Mouse (Mus musculus) neural tube, embryonic 13.5 days (tissue): ENCODE data around the gene Slc38a2. TPM values are rescaled to one million over a fixed set of nuclear protein-coding genes. Genes with fewer than 3 reads are reported as not detected.

ENCODE experiments used
- ATAC-seq: fragments of 200-750 bp; cut with Nextera tagmentation; 2 replicates; pipeline ENCODE4 v1.8.0; 2017; ENCODE audit warnings: low read depth, mild to moderate bottlenecking, moderate TSS enrichment, moderate library complexity
- H3K27ac ChIP-seq: fragments of 300-500 bp; sonication (generic); replicated peaks from 2 replicates; pipeline ENCODE4 v1.5.1; 2015; ENCODE audit warnings: moderate library complexity, mild to moderate bottlenecking, inconsistent platforms
- H3K27me3 ChIP-seq: fragments of 300-500 bp; sonication (generic); 2 replicates; pipeline ENCODE4 v1.6.1; 2015; ENCODE audit warnings: mild to moderate bottlenecking, inconsistent platforms
- H3K36me3 ChIP-seq: fragments of 300-500 bp; sonication (generic); 2 replicates; pipeline ENCODE4 v1.6.1; 2015; ENCODE audit warnings: mild to moderate bottlenecking, inconsistent platforms
- H3K4me1 ChIP-seq: fragments of 300-500 bp; sonication (generic); replicated peaks from 2 replicates; pipeline ENCODE4 v1.6.1; 2015; ENCODE audit warnings: inconsistent platforms
- H3K4me2 ChIP-seq: fragments of 300-500 bp; sonication (generic); 2 replicates; pipeline ENCODE4 v1.6.1; 2015; ENCODE audit warnings: inconsistent platforms, mild to moderate bottlenecking, moderate library complexity
- H3K4me3 ChIP-seq: fragments of 300-500 bp; sonication (generic); 2 replicates; pipeline ENCODE4 v1.5.1; 2015; ENCODE audit warnings: mild to moderate bottlenecking, inconsistent platforms
- H3K9ac ChIP-seq: fragments of 300-500 bp; sonication (generic); 2 replicates; pipeline ENCODE4 v1.6.1; 2015; ENCODE audit warnings: moderate library complexity, mild to moderate bottlenecking, inconsistent platforms
- H3K9me3 ChIP-seq: fragments of 300-500 bp; sonication (generic); 2 replicates; pipeline ENCODE4 v1.6.1; 2016; ENCODE audit warnings: inconsistent platforms
- WGBS: fragments of 180-500 bp; shearing (Covaris S2); methylation state at CpG from one replicate; pipeline ENCODE4 v1.1.7; 2015; 5-methylcytosine and 5-hydroxymethylcytosine counted together
- polyA plus RNA-seq: library from polyadenylated mRNA; unstranded; fragments of >200 nt; fragmentation: Nextera tagmentation; extraction: Ambion mirVana; gene quantifications from 2 replicates; pipeline ENCODE4 v1.2.1, GENCODE M21; 2015

Slc38a2 gene
- polyA plus RNA-seq, 1 experiment from 2014 or later, result 118 TPM

DNA sequence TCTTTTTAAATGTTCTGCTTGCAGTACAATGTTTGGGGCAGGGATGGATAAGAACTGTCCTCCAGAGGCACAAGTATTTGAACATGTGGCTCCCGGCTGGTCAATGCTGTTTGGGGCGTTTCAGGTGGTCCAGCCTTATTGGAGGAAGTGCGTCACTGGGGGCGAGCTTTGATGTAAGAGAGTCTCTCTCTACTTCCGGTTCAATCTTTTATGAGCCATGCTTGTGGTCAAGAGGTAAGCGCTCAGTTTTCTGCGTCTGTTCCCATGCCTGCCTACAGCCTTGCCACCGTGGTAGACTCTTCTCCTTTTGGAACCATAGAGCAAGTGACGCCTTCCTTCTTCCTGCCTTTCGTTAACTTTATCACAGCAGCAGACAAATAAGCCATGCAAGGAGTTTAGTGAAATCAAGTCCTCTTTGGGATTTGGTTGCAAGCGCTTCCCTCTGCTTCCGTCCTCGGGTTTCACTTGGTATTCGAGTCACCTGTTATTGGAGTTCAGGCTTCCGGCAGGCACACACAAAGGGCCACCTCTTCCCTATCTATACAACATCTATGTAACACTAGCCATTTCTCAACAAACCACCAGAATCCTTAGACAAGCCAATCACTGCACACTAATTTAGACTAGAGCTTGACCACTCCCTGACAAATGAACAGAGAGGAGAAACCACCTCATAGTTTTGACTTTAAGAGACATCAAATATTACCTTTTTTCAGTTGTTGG lies 37.3 kb upstream of the Slc38a2 start:
- H3K9me3 ChIP-seq, result no peaks in the 10 kb centered on the region
- 83% methylated on average over 15 of the region's 15 CpGs for WGBS
- H3K4me2 ChIP-seq, result no peak overlapping the region
- no peaks in the 10 kb centered on the region for H3K4me1 ChIP-seq
- H3K27me3 ChIP-seq, result no peaks in the 10 kb centered on the region
- H3K4me3 ChIP-seq, result no peak overlapping the region
- ATAC-seq, result no peak
- no peak overlapping the region for H3K27ac ChIP-seq
- no peaks in the 10 kb centered on the region for H3K36me3 ChIP-seq
- no peak overlapping the region for H3K9ac ChIP-seq

DNA sequence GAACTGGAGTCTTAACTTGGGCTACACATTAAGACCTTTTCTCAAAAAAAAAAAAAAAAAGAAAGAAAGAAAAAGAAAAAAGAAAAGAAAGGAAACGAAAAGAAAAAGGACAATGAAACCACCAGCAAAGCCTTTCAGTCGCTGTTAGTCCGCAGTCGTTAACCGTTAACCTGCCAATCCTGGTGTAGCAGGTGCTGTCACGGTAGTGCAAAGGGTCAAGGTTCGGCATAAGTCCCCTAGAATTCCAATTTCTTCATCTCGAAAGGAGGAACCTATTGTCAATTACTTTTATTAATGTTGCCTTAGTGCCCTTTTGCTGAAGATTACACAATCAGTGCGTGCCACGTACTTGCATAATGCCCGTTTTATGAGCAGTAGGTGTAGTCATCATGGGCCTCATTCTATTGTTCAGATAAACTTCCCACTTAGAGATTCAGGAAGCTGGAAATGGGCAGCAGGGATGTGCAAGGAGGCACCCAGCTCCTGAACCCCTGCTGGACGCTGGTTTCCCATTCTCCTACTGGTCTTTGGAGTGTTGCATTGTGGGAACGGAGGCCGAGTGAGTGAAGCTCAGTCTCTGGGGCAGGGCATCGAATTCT lies 36.1 kb upstream of the Slc38a2 start:
- Histone ChIP-seq H3K36me3 (no peaks in the 10 kb centered on the region), H3K27me3 (no peaks in the 10 kb centered on the region), H3K9me3 (no peaks in the 10 kb centered on the region), H3K4me3 (no peak overlapping the region), H3K27ac (no peak overlapping the region), H3K9ac (no peak overlapping the region), H3K4me1 (no peaks in the 10 kb centered on the region), H3K4me2 (no peak overlapping the region)
- no peak for ATAC-seq
- WGBS, result 79% methylated on average over 15 of the region's 15 CpGs

DNA sequence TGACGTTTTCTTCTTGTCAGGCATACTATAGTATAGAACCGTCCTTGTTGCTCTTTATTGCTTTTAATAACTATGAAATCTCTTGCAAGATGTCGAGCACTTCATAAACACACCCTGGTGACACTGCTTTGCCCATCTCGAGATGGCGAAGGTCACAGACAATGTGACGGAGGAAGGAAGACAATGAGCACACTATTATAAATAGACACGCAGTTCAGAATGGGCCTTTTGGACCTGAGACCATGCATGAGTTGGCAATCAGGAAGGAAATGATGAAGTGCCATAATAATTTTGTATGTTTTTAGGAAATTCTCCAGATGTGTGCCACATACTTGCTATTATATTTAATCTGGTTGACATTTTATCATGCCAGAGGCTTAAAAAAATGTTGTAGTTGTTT lies 34.9 kb upstream of the Slc38a2 start:
- Histone ChIP-seq H3K4me3 (no peak overlapping the region), H3K4me2 (no peak overlapping the region), H3K27me3 (no peaks in the 10 kb centered on the region), H3K9ac (no peak overlapping the region), H3K9me3 (no peaks in the 10 kb centered on the region), H3K4me1 (no peaks in the 10 kb centered on the region), H3K27ac (0 out of 2 replicates have a peak overlapping the region, but pooled peaks have one; percentile 7), H3K36me3 (no peaks in the 10 kb centered on the region)
- no peak for ATAC-seq
- WGBS, result 51% methylated on average over 7 of the region's 7 CpGs

DNA sequence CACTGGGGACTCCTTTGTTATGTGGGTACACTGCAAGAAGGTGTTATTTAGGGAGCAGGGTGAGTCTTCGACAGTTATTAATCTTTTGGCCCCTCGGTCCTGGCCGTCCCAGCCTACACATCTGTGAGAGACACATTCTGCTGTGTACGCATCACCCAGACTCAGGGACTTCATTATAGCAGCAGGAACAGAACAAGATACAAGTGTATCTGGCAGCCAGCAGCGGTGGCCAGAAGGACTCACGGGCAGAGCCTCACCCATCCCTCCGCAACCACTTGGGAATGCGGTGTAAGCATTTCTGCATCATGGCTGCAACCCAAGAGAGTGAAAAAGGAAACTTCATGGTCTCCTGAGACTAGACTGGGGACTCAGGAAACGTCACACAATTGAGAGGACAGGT lies 30.9 kb upstream of the Slc38a2 start:
- Histone ChIP-seq H3K9me3 (no peaks in the 10 kb centered on the region), H3K4me1 (no peaks in the 10 kb centered on the region), H3K27ac (no peak overlapping the region), H3K27me3 (no peaks in the 10 kb centered on the region), H3K4me3 (no peak overlapping the region), H3K9ac (no peak overlapping the region), H3K36me3 (no peaks in the 10 kb centered on the region), H3K4me2 (no peak overlapping the region)
- ATAC-seq, result no peak
- WGBS, result 82% methylated on average over 9 of the region's 9 CpGs

DNA sequence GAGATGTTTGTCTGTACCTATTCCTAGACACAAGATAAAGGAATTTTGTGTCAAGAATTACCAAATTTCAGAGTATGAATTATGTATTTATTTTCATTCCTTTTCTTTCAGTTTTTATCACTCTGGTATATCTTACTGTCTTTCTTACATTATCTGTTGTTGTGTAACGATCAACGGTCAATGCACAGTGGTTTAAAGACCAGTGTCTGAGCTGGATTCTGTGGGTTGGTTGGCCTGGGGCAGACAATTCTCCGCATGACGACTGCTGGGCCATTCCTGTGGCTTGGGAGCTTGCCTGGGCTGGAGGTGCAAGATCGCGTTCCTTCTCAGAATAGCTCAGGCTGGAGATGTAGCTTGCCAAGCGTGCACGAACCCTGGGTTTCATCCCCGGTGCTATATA lies 30.3 kb upstream of the Slc38a2 start:
- no peak for ATAC-seq
- no peaks in the 10 kb centered on the region for H3K36me3 ChIP-seq
- H3K27me3 ChIP-seq, result no peaks in the 10 kb centered on the region
- 90% methylated on average over 9 of the region's 9 CpGs for WGBS
- no peak overlapping the region for H3K27ac ChIP-seq
- no peak overlapping the region for H3K4me3 ChIP-seq
- no peaks in the 10 kb centered on the region for H3K9me3 ChIP-seq
- no peak overlapping the region for H3K9ac ChIP-seq
- no peak overlapping the region for H3K4me2 ChIP-seq
- no peaks in the 10 kb centered on the region for H3K4me1 ChIP-seq

DNA sequence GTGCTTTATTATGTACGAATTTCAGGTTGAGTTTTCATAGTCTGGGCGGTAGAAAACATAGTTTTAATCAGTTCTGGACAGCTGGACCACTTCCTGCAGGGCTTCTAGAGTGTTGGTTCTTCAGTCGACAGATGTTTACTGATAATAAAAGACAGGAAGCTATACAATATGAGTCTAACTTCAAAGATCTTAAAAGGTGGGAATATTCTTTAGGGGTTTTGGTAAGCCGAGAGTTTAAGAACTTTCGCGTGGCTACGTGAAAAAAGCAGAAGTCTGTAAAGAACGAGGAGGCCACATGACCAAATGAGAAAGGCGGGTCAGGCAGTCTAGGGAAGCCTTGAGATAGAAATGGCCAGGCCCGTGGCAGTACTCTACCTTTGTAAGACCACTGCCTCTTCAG lies 29.5 kb upstream of the Slc38a2 start:
- Histone ChIP-seq H3K27me3 (no peaks in the 10 kb centered on the region), H3K36me3 (no peaks in the 10 kb centered on the region), H3K4me2 (no peak overlapping the region), H3K9me3 (no peaks in the 10 kb centered on the region), H3K4me1 (no peaks in the 10 kb centered on the region), H3K4me3 (no peak overlapping the region), H3K9ac (no peak overlapping the region), H3K27ac (no peak overlapping the region)
- WGBS, result 81% methylated on average over 10 of the region's 10 CpGs
- no peak for ATAC-seq

DNA sequence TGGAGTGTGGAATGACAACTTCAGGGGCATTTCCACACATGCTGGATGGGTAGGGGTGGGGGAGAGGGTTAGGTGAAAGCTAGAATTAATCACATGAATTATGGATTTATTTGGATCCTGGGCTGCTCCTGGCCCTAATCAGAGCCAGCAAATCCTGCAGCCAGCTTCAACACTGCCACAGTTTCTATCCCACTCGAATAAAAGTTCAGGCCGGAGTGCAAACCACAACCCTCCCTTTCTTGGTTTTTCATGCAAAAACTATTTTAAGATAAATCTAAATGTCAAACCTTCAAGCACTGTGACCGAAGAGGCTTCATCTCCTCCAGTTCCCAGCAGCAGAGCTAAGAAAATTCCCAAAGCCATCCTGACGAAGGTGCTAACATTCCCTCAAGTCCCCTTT lies 28.8 kb upstream of the Slc38a2 start:
- Histone ChIP-seq H3K9ac (no peak overlapping the region), H3K27me3 (no peaks in the 10 kb centered on the region), H3K9me3 (no peaks in the 10 kb centered on the region), H3K4me1 (no peaks in the 10 kb centered on the region), H3K36me3 (no peaks in the 10 kb centered on the region), H3K27ac (0 out of 2 replicates have a peak overlapping the region, but pooled peaks have one; percentile 38), H3K4me2 (no peak overlapping the region), H3K4me3 (no peak overlapping the region)
- no peak for ATAC-seq
- WGBS, result 78% methylated on average over 4 of the region's 4 CpGs

DNA sequence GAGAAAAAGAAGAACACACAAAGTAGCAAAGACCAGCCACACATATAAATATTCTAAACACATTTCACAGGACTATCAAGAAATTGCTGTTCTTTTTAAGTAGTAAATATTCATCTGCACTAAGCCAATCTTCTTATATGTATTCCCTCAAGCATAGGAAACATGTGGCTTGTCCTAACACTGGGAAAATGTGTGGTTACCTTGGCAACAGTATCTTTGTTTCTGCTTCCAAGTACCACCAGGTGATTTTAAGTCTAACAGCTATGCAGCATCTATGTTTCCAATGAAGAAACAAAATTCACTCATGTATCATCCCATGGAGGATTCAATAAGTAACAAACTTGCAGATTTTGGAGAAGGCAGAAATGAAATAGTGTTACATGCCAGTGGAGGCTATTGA lies 25.0 kb upstream of the Slc38a2 start:
- no peak overlapping the region for H3K4me3 ChIP-seq
- no peak overlapping the region for H3K27ac ChIP-seq
- H3K9ac ChIP-seq, result no peak overlapping the region
- no peaks in the 10 kb centered on the region for H3K36me3 ChIP-seq
- ATAC-seq, result no peak
- H3K9me3 ChIP-seq, result no peaks in the 10 kb centered on the region
- no peaks in the 10 kb centered on the region for H3K4me1 ChIP-seq
- H3K27me3 ChIP-seq, result no peaks in the 10 kb centered on the region
- no peak overlapping the region for H3K4me2 ChIP-seq

DNA sequence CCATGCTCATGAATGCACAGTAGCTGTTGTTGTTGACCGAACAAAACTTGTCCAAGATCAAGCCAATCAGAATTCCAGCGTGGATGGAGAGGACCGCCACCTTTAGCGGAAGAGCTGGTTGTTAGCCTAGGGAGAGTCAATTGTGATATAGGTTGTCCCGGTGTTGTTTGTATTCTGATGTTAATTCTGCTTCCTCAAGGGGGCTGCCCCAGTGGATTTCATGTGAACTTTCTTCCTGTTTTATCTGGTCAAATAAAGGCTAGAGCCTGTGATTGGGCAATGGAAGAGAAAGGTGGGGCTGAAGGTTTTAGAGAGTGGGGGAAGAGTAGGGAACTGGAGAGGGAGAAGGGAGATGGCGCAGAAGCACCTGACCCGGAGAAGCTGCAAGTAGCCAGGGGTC lies 22.7 kb upstream of the Slc38a2 start:
- 71% methylated on average over 7 of the region's 7 CpGs for WGBS
- Histone ChIP-seq H3K4me3 (no peak overlapping the region), H3K4me2 (no peak overlapping the region)

DNA sequence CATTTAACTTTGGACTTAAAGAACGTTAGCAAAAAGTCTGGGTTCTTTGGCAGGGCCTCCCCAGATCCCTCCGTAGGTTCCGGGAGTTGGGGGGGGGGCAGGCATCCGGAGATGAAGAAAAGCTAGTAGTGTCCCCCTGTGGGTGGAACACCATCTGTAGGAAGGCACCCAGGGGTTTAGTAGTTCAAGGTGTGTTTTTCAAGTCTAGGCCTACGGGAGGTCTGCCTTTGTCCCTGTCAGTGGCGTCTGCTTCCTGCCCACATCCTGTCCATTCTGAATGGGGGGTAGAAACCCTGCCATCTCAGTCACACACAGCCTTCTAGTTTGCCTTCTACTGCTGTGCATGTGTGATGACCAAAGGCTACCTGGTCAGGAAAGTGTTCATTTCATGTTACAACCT lies 20.6 kb upstream of the Slc38a2 start:
- Histone ChIP-seq H3K9ac (no peak overlapping the region), H3K36me3 (no peaks in the 10 kb centered on the region), H3K9me3 (no peaks in the 10 kb centered on the region), H3K4me2 (no peak overlapping the region), H3K4me1 (no peaks in the 10 kb centered on the region), H3K27ac (no peak overlapping the region), H3K27me3 (no peaks in the 10 kb centered on the region), H3K4me3 (no peak overlapping the region)
- no peak for ATAC-seq
- 91% methylated on average over 6 of the region's 6 CpGs for WGBS

More for the DNA sequence above, 22.7 kb upstream of the Slc38a2 start:
- no peak overlapping the region for H3K9ac ChIP-seq
- no peaks in the 10 kb centered on the region for H3K9me3 ChIP-seq
- H3K36me3 ChIP-seq, result no peaks in the 10 kb centered on the region
- H3K4me1 ChIP-seq, result no peaks in the 10 kb centered on the region
- H3K27me3 ChIP-seq, result no peaks in the 10 kb centered on the region
- no peak overlapping the region for H3K27ac ChIP-seq
- no peak for ATAC-seq

DNA sequence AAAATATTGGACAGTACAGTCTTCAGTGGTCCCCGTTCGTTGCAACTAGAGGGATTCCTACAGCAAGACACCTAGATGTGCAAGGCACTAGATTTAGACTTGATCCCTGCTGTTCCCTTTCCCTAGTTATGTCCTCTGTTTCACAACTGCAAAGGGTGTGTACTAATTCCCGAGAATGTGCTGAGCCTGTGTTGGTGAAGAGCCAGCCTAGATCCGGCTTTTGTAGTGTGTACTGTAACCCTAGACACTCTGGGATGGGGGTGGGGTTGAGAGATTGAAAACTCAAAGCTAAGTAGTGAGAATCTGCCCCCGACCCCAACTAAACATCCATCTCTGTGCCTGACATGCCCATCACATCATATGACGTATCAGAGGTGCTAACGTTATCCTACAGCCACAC lies 18.9 kb upstream of the Slc38a2 start:
- no peak overlapping the region for H3K4me2 ChIP-seq
- H3K9me3 ChIP-seq, result no peaks in the 10 kb centered on the region
- 86% methylated on average over 7 of the region's 7 CpGs for WGBS
- no peaks in the 10 kb centered on the region for H3K4me1 ChIP-seq
- H3K9ac ChIP-seq, result no peak overlapping the region
- H3K27me3 ChIP-seq, result no peaks in the 10 kb centered on the region
- H3K27ac ChIP-seq, result no peak overlapping the region
- no peaks in the 10 kb centered on the region for H3K36me3 ChIP-seq
- no peak overlapping the region for H3K4me3 ChIP-seq
- ATAC-seq, result no peak

DNA sequence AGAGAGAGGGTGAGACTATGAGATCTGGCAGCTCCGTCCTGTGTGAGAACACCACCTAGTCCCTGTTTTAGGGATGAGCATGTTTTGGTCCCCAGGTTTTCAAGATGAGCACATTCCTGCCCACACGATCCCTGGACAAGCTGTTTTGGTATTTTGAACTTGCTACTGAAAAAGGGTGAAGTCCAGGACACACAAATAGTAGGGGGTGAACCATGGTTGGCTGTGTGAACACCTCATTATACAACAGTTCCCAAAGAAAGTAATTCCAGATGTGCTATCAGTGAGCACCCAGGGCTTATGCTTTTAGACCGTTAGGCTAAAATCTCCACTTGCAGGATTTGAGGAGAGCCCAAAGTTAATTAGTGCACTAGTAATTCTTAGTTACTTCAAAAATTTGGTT lies 17.7 kb upstream of the Slc38a2 start:
- Histone ChIP-seq H3K4me2 (no peak overlapping the region), H3K4me3 (no peak overlapping the region), H3K4me1 (no peaks in the 10 kb centered on the region), H3K9ac (no peak overlapping the region), H3K9me3 (no peaks in the 10 kb centered on the region), H3K27me3 (no peaks in the 10 kb centered on the region), H3K27ac (no peak overlapping the region), H3K36me3 (no peaks in the 10 kb centered on the region)
- 74% methylated on average over 3 of the region's 3 CpGs for WGBS
- ATAC-seq, result no peak

DNA sequence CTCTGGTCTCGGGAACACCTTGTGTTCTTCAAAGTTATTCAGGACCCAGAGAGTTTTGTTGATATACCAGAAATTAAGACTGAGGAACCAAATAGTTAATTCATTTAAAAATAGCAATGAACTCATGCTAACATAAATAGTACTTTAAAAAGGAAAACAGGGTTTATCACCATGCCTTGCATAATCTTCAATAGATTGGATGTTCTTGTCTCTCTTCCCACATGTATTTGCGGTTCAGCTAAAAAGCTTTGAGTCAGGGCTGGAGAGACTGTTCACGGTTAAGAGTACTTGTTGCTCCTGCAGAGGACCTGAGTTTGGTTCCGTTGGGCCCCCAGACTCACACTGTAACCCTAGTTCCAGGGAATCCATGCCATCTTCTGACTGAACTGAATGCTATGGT lies 16.8 kb upstream of the Slc38a2 start:
- WGBS, result 92% methylated on average over 4 of the region's 4 CpGs
- H3K27ac ChIP-seq, result no peak overlapping the region
- no peak overlapping the region for H3K9ac ChIP-seq
- H3K4me2 ChIP-seq, result no peak overlapping the region
- H3K9me3 ChIP-seq, result no peaks in the 10 kb centered on the region
- no peaks in the 10 kb centered on the region for H3K27me3 ChIP-seq
- no peaks in the 10 kb centered on the region for H3K36me3 ChIP-seq
- H3K4me3 ChIP-seq, result no peak overlapping the region
- no peak for ATAC-seq
- no peaks in the 10 kb centered on the region for H3K4me1 ChIP-seq
